Mouse (Mus musculus): ENCODE results near the gene Cphx1. TPM values are rescaled to one million over a fixed set of nuclear protein-coding genes. Genes with fewer than 3 reads are reported as not detected.

The Cphx1 gene
- total RNA-seq, 2 experiments from 2014 or later = not detected

Other genes starting within 250 kb of the Cphx1 start
- gene Ppif, start 244.2 kb upstream of the Cphx1 start, total RNA-seq (2021) = 100 to 1,000 TPM; 248 to 271 TPM
- 10 to 100 TPM; 51.8 to 60.1 TPM for gene Zcchc24, start 169.3 kb upstream of the Cphx1 start, total RNA-seq (2021)
- gene Anxa11, start 96.1 kb upstream of the Cphx1 start, total RNA-seq (2021) = 10 to 100 TPM; 76.4 to 83.4 TPM
- gene Plac9a, start 35.2 kb upstream of the Cphx1 start, total RNA-seq (2021) = 1 to 10 TPM; 4.0 to 6.3 TPM
- gene Tmem254a, start 10.6 kb upstream of the Cphx1 start, total RNA-seq (2021) = 1 to 10 TPM; 2.4 to 3.0 TPM
- gene Duxbl1, start 40.3 kb downstream of the Cphx1 start, total RNA-seq (2021) = under 1 TPM; 0.17 to 0.62 TPM
- 10 to 100 TPM; 32.2 to 33.7 TPM for gene Gm9780, start 104.4 kb downstream of the Cphx1 start, total RNA-seq (2021)
- 10 to 100 TPM; 15.1 to 21.9 TPM for gene Tmem254c, start 129.1 kb downstream of the Cphx1 start, total RNA-seq (2021)
- not detected for gene Cphx2, start 143.2 kb downstream of the Cphx1 start, total RNA-seq (2021)
- not detected for gene Cphx3, start 144.0 kb downstream of the Cphx1 start, total RNA-seq (2021)
- gene Duxbl2, start 180.0 kb downstream of the Cphx1 start, total RNA-seq (2021) = under 1 TPM in 1 of 2 experiments, not detected in 1; 0.24 TPM
- 10 to 100 TPM; 70.8 to 77.8 TPM for gene Plac9b, start 244.2 kb downstream of the Cphx1 start, total RNA-seq (2021)